Mouse (Mus musculus): Measurements from ENCODE around the gene Gal3st2. TPM values are rescaled to one million over a fixed set of nuclear protein-coding genes. Genes with fewer than 3 reads are reported as not detected.
"Not testable (repeated sequence)": the region's sequence is repeated elsewhere in the genome, so short reads cannot be mapped to it uniquely, and the experiment has no call there.

Gene Gal3st2
- total and polyA plus RNA-seq, 3 experiments = 0.65 to 1.0 (median 0.93) TPM

DNA sequence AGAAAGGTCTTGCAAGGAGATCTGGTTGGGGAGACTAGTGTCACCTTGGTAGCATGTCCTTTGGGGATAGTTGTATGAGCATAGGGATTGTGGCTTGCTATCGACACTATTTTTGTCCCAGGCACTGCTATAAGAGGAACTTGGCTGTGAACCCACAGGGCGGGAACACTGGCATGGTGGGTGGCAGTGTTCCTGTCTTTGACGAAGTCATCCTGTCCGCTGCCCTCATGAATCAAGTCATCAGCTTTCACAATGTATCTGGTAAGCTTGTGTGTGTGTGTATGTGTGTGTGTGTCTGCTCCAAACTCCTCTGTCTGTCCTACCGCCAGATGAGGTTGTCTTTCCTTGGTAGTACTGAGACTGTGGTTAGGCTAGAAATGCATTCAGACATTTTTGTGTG, 45.6 kb downstream of the Gal3st2 start:
- DNase-seq; H3K4me1 ChIP-seq (ENCODE audit: control insufficient read depth, insufficient read depth, low read length); H3K36me3 ChIP-seq (ENCODE audit: control insufficient read depth, insufficient read depth, low read length); H3K27ac ChIP-seq; H3K9ac ChIP-seq (ENCODE audit: low read depth, low read length); intact Hi-C loops (cut with DNase I); H3K4me3 ChIP-seq; H3K27me3 ChIP-seq (ENCODE audit: control insufficient read depth, insufficient read depth, low read length); H3K79me2 ChIP-seq (replicated peaks; ENCODE audit: control insufficient read depth, insufficient read depth, low read length): not testable (repeated sequence)
- WGBS = 27% methylated on average over 2 of the region's 5 CpGs

DNA sequence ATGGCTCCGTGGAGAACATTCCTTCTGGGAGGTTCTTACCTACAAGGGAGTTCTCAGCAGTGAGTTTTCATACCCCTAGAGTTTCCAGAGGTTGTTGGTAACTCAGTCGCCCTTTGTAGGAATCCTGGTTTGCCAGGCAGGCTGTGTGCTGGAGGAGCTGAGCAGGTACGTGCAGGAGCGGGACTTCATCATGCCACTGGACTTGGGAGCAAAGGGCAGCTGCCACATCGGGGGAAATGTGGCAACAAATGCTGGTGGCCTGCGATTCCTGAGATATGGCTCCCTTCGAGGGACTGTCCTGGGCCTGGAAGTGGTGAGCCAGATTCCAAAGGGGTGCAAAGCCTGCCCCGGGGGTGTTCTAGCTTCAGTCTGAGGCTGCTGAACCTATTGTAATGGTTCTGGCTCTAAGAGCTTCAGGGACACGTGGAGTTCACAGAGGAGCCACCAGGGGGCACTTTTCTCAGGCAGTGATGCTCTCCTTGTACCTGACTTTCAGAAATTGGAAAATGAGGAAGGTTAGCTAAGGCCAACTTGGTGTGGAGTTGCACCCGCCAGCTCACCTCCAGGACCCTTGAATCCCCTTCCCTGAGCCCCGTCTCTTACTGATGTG, 48.0 kb downstream of the Gal3st2 start:
- H3K27ac ChIP-seq; H3K27me3 ChIP-seq (ENCODE audit: control insufficient read depth, insufficient read depth, low read length); DNase-seq; H3K9ac ChIP-seq (ENCODE audit: low read depth, low read length); H3K4me1 ChIP-seq (ENCODE audit: control insufficient read depth, insufficient read depth, low read length); H3K79me2 ChIP-seq (replicated peaks; ENCODE audit: control insufficient read depth, insufficient read depth, low read length); H3K36me3 ChIP-seq (ENCODE audit: control insufficient read depth, insufficient read depth, low read length); intact Hi-C loops (cut with DNase I); H3K4me3 ChIP-seq: not testable (repeated sequence)
- WGBS = no CpG with 5 or more reads among the region's 11 CpGs

DNA sequence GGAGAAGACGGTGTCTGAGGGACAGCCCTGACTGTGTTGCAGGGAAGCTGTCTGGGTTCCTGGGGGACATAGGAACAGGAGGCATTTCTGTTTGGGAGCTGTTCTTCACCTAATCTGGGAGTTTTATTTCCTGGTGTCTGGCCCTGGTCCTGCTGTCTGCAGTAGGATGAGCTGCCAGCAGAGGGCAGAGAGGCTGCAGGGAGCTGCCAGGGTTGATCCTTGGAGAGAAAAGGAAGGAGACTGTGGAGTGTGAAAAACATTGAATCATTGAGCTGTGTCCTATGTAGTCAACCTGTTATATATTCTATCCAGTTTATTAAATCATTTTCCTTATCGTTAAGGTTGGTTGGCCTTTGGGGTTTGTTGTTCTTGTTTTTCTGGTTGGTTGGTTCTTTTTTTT, 50.8 kb downstream of the Gal3st2 start:
- not testable (repeated sequence) for H3K9ac ChIP-seq (ENCODE audit: low read depth, low read length); DNase-seq; H3K79me2 ChIP-seq (replicated peaks; ENCODE audit: control insufficient read depth, insufficient read depth, low read length); H3K36me3 ChIP-seq (ENCODE audit: control insufficient read depth, insufficient read depth, low read length); H3K4me3 ChIP-seq; H3K27ac ChIP-seq; H3K27me3 ChIP-seq (ENCODE audit: control insufficient read depth, insufficient read depth, low read length); H3K4me1 ChIP-seq (ENCODE audit: control insufficient read depth, insufficient read depth, low read length)
- WGBS = 0% methylated on average over 1 of the region's 2 CpGs
- intact Hi-C loops (cut with DNase I) = loop anchor here (10.0 kb wide), 1 partner anchor 77 kb away; no protein-coding TSS in a partner anchor

DNA sequence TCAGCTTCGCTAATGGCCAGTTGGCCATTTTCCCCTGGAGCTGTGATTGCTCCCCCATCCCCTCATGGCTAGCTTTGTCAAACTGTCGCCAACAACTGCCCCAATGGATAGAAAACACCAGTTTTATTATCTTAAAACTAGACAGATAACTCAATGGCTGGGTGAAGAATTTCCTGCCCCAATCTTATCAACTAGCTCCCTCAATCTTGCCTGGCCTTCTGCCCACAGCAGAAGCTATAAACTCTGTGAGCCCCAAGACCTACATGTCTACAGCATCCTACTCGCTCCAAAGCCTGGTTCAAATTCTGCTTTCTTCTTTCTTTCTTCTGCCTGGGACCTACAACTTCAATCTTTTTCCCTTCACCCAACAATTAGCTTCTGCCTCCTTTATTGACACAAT, 56.1 kb downstream of the Gal3st2 start:
- H3K9ac ChIP-seq (ENCODE audit: low read depth, low read length); H3K36me3 ChIP-seq (ENCODE audit: control insufficient read depth, insufficient read depth, low read length); DNase-seq; H3K27ac ChIP-seq; H3K79me2 ChIP-seq (replicated peaks; ENCODE audit: control insufficient read depth, insufficient read depth, low read length); H3K4me3 ChIP-seq; H3K27me3 ChIP-seq (ENCODE audit: control insufficient read depth, insufficient read depth, low read length); H3K4me1 ChIP-seq (ENCODE audit: control insufficient read depth, insufficient read depth, low read length): not testable (repeated sequence)
- intact Hi-C loops (cut with DNase I) = loop anchor here (5.0 to 10.0 kb wide), 2 partner anchors 82 to 160 kb away; no protein-coding TSS in a partner anchor
- WGBS = 51% methylated on average over 3 of the region's 3 CpGs

DNA sequence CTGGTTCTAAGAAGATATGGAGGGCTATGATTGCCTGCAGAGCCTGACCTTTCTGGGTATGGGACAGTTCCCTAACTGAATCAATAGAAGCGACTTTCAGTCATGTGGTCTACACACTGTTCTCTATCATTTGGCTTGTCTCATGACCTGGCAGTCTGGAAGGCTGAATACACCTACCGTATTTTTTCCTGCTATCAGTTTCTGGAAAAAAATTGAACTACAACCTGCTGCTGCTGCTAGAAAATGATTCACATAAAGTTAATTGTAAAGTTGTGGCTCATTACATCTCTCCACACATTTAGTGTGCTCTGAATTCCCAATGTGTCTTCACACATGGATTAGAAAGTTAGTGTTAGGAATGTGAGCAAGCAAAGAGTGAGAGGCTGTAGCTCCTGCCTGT, 56.9 kb downstream of the Gal3st2 start, which contains the start of gene Gal3st2b:
Gene Gal3st2b (plus strand): TSS at position 301 of the 400 bp plus-strand sequence.
- not testable (repeated sequence) for H3K27me3 ChIP-seq (ENCODE audit: control insufficient read depth, insufficient read depth, low read length); H3K4me1 ChIP-seq (ENCODE audit: control insufficient read depth, insufficient read depth, low read length); H3K79me2 ChIP-seq (replicated peaks; ENCODE audit: control insufficient read depth, insufficient read depth, low read length); H3K27ac ChIP-seq; H3K9ac ChIP-seq (ENCODE audit: low read depth, low read length); H3K4me3 ChIP-seq; H3K36me3 ChIP-seq (ENCODE audit: control insufficient read depth, insufficient read depth, low read length); DNase-seq
- intact Hi-C loops (cut with DNase I) = loop anchor here (5.0 to 10.0 kb wide), 2 partner anchors 83 to 159 kb away; no protein-coding TSS in a partner anchor
- WGBS = 66% methylated on average over 2 of the region's 2 CpGs

DNA sequence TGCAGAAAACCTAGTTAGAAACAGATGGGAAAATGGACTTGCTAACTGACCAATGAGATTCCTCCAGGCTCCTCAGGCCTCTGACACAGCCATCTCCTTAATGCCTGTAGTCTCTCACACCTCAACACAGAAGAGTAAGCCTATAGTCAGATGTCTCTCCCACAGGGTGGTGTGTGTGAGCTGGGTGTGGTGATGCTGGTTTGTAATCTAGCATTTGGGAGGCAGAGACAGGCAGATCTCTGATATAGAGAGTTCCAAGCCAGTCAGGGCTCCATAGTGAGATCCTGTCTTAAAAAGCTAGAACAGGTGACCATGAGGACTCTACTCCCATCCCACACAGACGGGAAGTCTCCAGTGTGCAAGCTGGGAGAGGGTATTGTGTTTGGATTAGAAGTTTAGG, 57.7 kb downstream of the Gal3st2 start:
- 54% methylated on average over 1 of the region's 1 CpGs for WGBS
- not testable (repeated sequence) for H3K79me2 ChIP-seq (replicated peaks; ENCODE audit: control insufficient read depth, insufficient read depth, low read length); H3K4me3 ChIP-seq; H3K4me1 ChIP-seq (ENCODE audit: control insufficient read depth, insufficient read depth, low read length); H3K9ac ChIP-seq (ENCODE audit: low read depth, low read length); H3K27me3 ChIP-seq (ENCODE audit: control insufficient read depth, insufficient read depth, low read length); H3K27ac ChIP-seq; H3K36me3 ChIP-seq (ENCODE audit: control insufficient read depth, insufficient read depth, low read length); DNase-seq
- intact Hi-C loops (cut with DNase I) = loop anchor here (5.0 to 10.0 kb wide), 2 partner anchors 84 to 159 kb away; no protein-coding TSS in a partner anchor

DNA sequence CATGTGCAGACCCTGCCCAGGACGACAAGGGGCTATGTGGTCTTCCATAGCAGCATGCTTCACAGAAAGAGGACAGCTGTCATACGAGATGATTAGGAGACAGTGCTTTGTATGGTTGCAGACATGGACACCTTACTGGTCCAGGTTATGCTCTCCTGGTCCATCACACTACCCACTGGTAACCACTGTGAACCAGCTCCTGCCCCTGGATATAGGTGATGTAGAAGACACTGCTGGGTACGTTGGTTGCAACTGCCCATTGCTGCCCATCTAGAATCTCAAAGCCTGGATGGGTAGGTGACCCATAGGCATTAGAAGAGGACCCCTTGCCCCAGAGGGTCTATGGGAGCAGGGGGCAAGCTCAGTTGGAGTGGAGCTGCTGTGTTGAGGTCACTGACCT, 58.2 kb downstream of the Gal3st2 start:
- not testable (repeated sequence) for H3K27me3 ChIP-seq (ENCODE audit: control insufficient read depth, insufficient read depth, low read length); H3K4me1 ChIP-seq (ENCODE audit: control insufficient read depth, insufficient read depth, low read length); DNase-seq; H3K36me3 ChIP-seq (ENCODE audit: control insufficient read depth, insufficient read depth, low read length); H3K79me2 ChIP-seq (replicated peaks; ENCODE audit: control insufficient read depth, insufficient read depth, low read length); H3K4me3 ChIP-seq; H3K9ac ChIP-seq (ENCODE audit: low read depth, low read length); H3K27ac ChIP-seq
- intact Hi-C loops (cut with DNase I) = loop anchor here (5.0 to 10.0 kb wide), 2 partner anchors 85 to 158 kb away; no protein-coding TSS in a partner anchor
- 85% methylated on average over 3 of the region's 3 CpGs for WGBS

DNA sequence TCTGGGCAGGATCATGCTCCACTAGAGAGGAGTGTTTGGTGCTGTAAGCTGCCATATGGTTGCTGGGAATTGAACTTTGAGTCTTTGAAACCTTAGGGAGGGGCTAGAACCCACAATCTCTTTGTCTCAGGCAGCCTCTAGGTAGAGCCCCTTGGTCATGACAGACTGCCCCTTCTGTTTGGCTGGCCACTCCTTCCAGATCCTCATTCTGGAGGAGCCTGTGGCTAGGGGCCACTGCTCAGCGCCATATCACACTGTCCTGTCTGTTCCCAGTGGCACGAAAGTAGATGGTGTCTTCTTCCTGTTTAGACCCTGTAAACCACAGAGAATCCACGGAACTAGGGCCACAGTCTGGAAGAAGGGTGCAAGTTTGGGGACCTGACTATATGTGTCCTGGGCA, 61.5 kb downstream of the Gal3st2 start:
- H3K9ac ChIP-seq (ENCODE audit: low read depth, low read length); DNase-seq; H3K4me3 ChIP-seq; H3K27ac ChIP-seq; intact Hi-C loops (cut with DNase I); H3K36me3 ChIP-seq (ENCODE audit: control insufficient read depth, insufficient read depth, low read length); H3K79me2 ChIP-seq (replicated peaks; ENCODE audit: control insufficient read depth, insufficient read depth, low read length); H3K4me1 ChIP-seq (ENCODE audit: control insufficient read depth, insufficient read depth, low read length); H3K27me3 ChIP-seq (ENCODE audit: control insufficient read depth, insufficient read depth, low read length): not testable (repeated sequence)
- WGBS = 79% methylated on average over 3 of the region's 3 CpGs

DNA sequence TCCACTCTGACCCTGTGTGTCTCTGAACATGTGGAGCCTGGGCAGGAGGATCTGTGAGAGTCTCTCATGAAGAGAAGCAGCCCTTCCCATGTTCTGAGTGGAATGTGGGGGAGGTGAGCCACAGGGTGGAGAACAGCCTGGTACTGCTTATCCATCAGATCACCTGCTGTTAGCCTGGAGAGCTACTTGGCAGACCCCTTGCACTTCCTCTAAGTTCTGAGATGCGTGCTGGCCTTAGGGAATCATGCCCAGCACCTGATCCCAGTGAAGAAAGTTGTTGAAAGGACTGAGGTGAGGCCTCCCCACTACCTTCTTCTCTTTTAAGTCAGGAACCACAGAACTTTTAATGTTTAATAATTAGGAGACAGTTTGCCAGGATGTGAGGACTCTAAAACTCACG, 62.0 kb downstream of the Gal3st2 start:
- H3K9ac ChIP-seq (ENCODE audit: low read depth, low read length); intact Hi-C loops (cut with DNase I); DNase-seq; H3K36me3 ChIP-seq (ENCODE audit: control insufficient read depth, insufficient read depth, low read length); H3K4me1 ChIP-seq (ENCODE audit: control insufficient read depth, insufficient read depth, low read length); H3K79me2 ChIP-seq (replicated peaks; ENCODE audit: control insufficient read depth, insufficient read depth, low read length); H3K4me3 ChIP-seq; H3K27ac ChIP-seq; H3K27me3 ChIP-seq (ENCODE audit: control insufficient read depth, insufficient read depth, low read length): not testable (repeated sequence)
- 47% methylated on average over 2 of the region's 2 CpGs for WGBS
